Mouse (Mus musculus) kidney, postnatal 36 days (tissue): ENCODE measurements around the gene Kcnq5.
"Not testable (repeated sequence)": the region's sequence is repeated elsewhere in the genome, so short reads cannot be mapped to it uniquely, and the experiment has no call there.

Experiments
- DNase-seq, 2 experiments: peaks; one replicate each; pipeline ENCODE4 v3.0.0; 2021 to 2022; ENCODE audit warnings: mixed read lengths in 2 of 2

The Kcnq5 gene

DNA sequence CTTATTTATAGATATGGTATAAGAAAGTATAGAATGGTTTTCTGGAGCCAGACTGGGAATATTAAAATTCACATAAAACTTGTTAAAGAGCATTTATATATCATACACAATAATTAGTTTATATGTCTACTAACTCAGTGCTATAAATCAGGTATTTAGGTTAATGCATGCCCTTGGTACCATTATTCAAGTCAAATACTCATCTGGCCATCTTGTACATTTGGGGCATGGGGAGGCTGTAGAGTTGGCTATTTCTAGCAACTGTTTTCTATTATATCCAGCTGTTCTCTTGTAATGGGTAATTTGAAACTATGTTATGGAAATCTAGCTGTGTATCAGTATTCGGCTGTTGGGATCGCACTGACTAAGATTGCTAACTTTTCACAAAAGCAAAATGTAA is 339.3 kb downstream of the Kcnq5 start:
- no peak for DNase-seq

DNA sequence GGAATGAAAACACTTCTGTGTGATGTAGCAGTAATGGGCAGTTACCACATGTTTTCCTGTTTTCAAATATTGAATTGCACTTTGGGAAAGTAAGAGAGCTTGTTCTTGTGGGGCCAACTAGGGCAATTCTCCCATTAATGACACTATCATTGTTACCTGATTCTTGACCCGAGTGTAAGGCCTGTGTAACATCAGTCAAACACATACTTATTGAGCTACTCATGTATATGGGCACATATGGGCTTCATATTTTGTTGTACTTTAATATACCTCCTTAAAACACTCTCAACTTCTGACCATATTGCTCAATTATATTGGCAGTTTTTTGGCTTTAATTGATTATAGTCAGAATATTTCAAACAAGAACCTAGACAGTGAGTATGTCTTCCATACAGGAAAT is 339.7 kb downstream of the Kcnq5 start:
- no peak for DNase-seq

GRCm38 (mm10) chr1:21618712-21619111 is 343.0 kb downstream of the Kcnq5 start:
- DNase-seq, result no peak

DNA sequence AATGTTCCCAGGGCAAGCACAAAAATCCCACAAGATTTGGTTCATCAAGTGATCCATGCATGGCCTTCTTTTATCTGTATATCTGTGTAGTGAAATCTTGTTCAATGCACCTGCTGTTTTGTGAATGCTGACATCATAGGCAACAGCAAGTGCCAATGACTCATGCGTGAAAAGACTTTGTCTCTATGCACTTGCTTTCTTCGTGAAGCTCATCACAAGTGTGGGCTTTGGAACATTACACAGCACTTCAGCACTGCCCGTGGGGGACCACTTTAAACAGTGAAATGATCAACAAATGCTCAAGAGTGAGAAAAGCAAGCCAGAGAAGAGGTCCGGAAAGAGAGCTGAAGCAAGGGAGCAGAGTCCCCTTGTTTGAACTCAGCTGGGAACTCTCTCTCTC is 345.1 kb downstream of the Kcnq5 start:
- DNase-seq, result no peak

DNA sequence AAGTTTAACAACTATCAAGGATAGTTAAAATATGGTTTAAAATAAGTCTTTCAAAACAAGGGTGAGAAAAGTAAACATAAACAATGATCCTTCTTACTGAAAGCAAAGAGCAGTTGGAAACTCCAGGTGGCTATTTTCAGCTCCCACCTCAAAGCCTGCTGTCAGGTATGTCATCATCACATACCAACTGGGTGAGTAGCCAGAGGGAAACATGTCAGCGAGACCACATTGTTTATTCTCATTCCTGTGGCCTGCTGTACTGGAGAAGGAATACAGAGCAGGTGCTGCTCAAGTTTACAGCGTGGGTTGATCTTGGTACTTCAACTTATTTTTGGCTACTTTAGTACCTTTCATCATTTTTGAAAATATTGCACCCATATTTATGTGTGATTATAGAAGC is 347.8 kb downstream of the Kcnq5 start:
- DNase-seq, result no peak

- no peak for DNase-seq
These were observed 357.7 kb downstream of the Kcnq5 start for GRCm38 (mm10) chr1:21604003-21604402.

DNA sequence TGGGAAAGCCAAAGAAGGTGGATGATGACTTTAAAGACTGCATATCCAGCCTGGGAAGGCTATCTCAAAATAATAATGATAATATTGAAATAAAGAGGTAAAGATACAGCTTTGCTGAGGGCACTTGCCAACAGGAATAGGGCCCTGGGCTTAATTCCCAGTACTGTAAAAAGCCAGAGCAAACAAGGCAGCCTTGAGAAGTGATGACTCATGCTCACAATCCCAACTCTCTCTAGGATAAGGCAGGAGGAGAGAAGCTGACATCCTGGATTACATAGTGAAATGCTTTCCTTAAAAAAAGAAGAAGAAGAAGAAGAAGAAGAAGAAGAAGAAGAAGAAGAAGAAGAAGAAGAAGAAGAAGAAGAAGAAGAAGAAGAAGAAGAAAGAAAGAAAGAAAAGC is 359.2 kb downstream of the Kcnq5 start:
- DNase-seq, result no peak

GRCm38 (mm10) chr1:21600606-21601005 is 361.1 kb downstream of the Kcnq5 start:
- DNase-seq, result no peak

DNA sequence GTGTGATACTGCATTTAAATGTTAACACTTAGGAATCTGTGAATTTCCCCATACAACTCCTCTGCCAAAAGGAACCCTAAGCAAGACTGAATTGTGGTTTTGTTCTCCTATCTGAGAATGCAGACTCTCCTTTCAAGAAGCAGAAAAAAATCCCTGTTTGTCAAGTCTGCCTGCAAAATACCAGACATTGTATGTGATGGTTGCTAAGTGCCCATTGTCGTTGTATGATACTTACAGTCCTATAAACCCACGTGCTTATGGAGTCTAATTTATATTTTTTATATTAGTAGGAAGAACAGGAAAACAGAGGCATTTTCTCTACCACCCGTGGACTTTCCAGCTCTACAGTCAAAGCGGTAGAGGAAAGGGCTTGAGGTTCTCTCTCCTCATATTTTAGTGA is 367.9 kb downstream of the Kcnq5 start:
- DNase-seq, result no peak

DNA sequence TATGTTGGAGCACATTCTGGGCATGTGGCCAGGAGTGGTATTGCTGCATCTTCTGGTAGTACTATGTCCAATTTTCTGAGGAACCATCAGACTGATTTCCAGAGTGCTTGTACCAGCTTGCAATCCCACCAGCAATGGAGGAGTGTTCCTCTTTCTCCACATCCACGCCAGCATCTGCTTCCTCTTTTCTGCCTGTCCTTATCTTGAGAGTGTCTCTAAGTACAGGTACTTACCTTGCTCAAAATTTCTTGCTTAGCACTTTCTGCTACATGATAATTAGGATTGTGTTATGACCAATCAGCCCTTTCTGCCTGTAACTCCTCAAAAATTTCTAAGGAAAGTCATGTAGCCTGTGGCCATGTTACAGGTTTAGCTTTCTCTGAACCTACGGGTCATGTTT is 394.3 kb downstream of the Kcnq5 start:
- DNase-seq, result not testable (repeated sequence)

GRCm38 (mm10) chr1:21554630-21555029 is 407.1 kb downstream of the Kcnq5 start:
- no peak for DNase-seq

GRCm38 (mm10) chr1:21552715-21553114 is 409.0 kb downstream of the Kcnq5 start:
- no peak for DNase-seq

DNA sequence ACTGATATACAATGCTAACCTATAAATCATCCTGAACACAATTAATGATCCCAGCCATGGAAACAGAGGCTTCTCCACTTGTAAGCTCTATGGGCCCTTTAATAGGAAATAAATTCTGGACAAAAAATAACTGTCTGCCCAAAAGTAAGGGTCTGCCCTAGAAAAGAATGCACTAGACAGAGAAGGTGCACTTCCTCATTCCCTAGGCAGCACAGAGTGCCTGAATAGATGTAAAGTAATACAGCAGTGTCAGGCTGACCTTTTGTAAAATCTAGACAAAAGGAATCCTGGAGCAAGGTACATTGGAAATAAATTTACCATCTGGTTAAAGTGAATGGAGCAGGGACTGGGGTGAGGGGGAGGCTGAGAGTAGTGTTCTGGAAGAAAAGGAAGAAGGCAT is 417.8 kb downstream of the Kcnq5 start:
- no peak for DNase-seq

GRCm38 (mm10) chr1:21539486-21539885 is 422.3 kb downstream of the Kcnq5 start:
- no peak for DNase-seq

GRCm38 (mm10) chr1:21530823-21531222 is 430.9 kb downstream of the Kcnq5 start:
- DNase-seq, result peak in 1 of 2 experiments; percentile 43

DNA sequence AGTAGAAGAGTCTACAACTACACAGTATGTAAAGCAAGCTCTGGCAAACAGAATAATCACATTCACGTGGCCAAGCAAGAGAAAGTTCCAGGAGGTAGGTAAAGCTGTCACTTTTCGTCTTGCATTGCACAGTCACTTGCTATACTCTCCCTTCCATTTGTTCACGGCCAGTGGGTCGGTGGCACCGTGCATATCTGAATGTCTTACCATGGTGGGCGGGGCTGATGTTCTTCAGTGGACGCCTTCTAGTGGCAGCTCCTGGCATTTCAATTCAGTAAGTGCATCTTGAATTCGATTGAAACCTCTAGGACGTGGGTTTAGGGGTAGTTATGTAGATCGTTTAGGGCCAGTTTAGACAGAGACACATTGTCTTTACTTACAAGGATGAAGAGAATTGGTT is 439.7 kb downstream of the Kcnq5 start:
- no peak for DNase-seq

DNA sequence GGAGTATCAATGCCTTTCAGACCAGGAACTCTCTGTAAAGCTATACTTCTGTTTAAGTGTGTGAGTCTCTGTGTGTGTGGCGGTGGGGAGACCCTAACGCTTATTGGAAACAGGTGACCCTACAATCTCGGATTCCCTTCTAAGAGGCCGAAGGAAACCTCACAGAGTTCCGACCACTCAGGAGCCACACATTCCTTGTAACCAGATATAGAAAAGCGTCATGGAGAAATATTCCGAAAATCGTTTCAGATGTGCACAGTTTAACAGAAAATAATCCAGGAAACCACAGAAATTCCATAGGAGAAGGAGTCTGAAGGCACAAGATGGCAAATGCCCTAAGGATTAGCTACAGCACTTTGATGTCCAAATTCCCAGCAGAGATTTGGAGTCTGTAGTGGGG is 440.3 kb downstream of the Kcnq5 start:
- no peak for DNase-seq

DNA sequence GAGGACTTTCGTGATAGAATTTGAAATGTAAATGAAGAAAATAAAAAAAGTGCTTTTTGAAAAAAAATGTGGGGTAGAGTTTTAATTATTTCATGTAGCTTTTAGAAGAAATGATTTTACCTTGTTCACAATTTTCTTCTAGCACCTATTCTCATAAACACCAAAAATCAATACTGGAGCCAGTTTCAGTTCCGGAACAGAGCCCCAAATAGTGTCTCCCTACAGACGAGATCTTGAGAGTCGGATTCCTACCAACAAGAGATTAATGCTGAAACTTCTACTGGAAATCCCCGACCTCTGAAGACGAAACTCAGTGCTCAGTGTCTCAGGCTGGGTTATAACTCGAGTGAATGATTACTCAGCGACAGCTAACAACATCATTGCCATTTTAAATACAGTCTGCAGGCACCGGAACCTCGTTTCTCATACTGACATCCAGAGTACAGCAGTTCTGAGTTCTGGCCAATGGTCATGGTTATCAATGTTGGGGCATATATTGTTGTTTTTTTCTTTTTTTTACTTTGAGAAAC is 441.6 kb downstream of the Kcnq5 start:
- DNase-seq, result no peak

DNA sequence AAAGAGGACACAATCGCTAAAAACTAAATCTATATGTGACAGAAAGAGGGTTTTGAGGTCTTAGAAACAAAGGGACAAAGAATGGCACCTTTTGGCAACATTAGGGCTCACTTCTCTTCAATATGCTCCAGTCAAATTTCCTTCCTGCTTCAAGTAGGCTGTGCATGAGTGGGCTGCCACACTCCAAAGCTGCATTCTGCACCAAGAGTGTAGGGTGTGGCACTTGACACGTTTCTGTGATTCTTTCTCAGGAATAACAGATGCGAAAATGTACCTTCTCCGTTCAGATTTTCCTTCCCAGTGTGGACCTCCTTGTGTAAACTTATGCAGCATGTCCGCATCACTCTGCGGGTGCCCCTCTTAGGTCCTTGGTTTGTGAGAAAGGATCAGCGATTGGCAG is 455.1 kb downstream of the Kcnq5 start:
- no peak for DNase-seq

- no peak for DNase-seq
These were observed 461.8 kb downstream of the Kcnq5 start for GRCm38 (mm10) chr1:21499815-21500534.

DNA sequence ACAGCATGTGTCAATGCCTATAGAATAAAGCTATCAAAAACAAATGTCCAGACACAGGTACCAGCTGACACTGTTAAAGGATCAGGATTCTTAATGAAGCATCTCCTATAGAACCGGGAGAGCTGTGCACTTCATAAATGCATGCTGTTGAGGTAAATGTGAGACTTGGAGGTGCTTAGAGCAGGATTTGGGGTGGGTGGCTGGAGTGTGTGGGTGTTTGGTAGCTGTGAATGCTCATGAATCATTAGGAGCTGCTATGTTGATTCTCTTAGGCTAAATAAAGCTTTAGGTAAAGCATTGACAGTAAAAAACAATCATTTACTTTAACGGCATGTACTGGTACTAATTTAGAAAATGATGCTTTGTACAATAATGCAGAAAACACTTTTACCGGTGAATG is 465.4 kb downstream of the Kcnq5 start:
- no peak for DNase-seq

GRCm38 (mm10) chr1:21488645-21489044 is 473.1 kb downstream of the Kcnq5 start:
- no peak for DNase-seq

GRCm38 (mm10) chr1:21486266-21486665 is 475.5 kb downstream of the Kcnq5 start:
- DNase-seq, result no peak

GRCm38 (mm10) chr1:21469311-21469710 is 492.4 kb downstream of the Kcnq5 start:
- DNase-seq, result no peak

- no peak for DNase-seq
These were observed 495.3 kb downstream of the Kcnq5 start for GRCm38 (mm10) chr1:21466431-21466830.
